Mouse (Mus musculus) C2C12 (cell line): ENCODE results near the gene Mybpc3.

ENCODE experiments used
- CTCF ChIP-seq: IDR thresholded peaks from one replicate; pipeline ENCODE4 v1.5.1; 2011; ENCODE audit not compliant: control insufficient read depth, insufficient read depth, insufficient read length
- MYOD1 ChIP-seq: IDR thresholded peaks from one replicate; pipeline ENCODE4 v1.6.1; 2011; ENCODE audit warnings: low read depth; ENCODE audit not compliant: control insufficient read depth, insufficient read length
- MYOG ChIP-seq: IDR thresholded peaks from one replicate; pipeline ENCODE4 v1.6.1; 2011; ENCODE audit not compliant: control insufficient read depth, insufficient read length; ENCODE audit errors: extremely low read depth
- USF1 ChIP-seq: IDR thresholded peaks from one replicate; pipeline ENCODE4 v1.6.1; 2011; ENCODE audit warnings: low read depth, mild to moderate bottlenecking, control low read depth, moderate library complexity

DNA sequence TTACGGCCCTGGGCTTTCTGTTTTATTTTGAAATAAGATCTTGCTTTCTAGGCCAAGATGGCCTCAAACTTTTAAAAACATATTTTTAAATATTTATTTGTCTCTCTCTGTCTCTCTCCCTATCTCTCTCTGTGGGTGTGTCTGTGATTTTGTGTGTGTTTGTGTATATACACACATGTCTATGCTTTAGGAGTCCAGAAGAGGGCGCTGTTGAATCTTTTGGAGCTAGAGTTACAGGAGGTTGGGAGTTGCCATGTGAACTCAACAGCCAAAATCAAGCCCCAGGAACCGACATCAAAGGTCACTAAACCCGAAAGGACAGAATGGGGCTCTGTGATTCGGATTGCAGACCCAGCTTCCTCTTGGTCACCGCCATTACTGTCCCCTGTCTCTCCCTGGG, 7.5 kb upstream of the Mybpc3 start:
- TF ChIP-seq CTCF (no peak), MYOG (no peak), MYOD1 (no peak), USF1 (no peak)
